Mouse (Mus musculus) lung, postnatal 4 days (tissue): ENCODE data around the gene 0610040J01Rik.
A peak's percentile ranks its signal among the peaks of the same experiment; 100 is the strongest.

Source experiments
- DNase-seq, 2 experiments: peaks; one replicate each; pipeline ENCODE4 v3.0.0; 2021

The 0610040J01Rik gene

GRCm38 (mm10) chr5:63906149-63907093 is 94.3 kb downstream of the 0610040J01Rik start:
- peak; percentile 75 to 87 for DNase-seq

GRCm38 (mm10) chr5:63907513-63907912 is 95.3 kb downstream of the 0610040J01Rik start:
- no peak for DNase-seq

GRCm38 (mm10) chr5:63910171-63910960 is 98.2 kb downstream of the 0610040J01Rik start:
- DNase-seq: no peak

- no peak for DNase-seq
These were observed 102.7 kb downstream of the 0610040J01Rik start for GRCm38 (mm10) chr5:63914896-63915295.

- no peak for DNase-seq
These were observed 104.4 kb downstream of the 0610040J01Rik start for GRCm38 (mm10) chr5:63916457-63917139.

- peak; percentile 16 to 60 for DNase-seq
These were observed 106.0 kb downstream of the 0610040J01Rik start for GRCm38 (mm10) chr5:63918201-63918600.

GRCm38 (mm10) chr5:63923305-63924025 is 111.3 kb downstream of the 0610040J01Rik start:
- DNase-seq: peak; percentile 40 to 68

GRCm38 (mm10) chr5:63925035-63925628 is 113.0 kb downstream of the 0610040J01Rik start:
- DNase-seq: no peak

GRCm38 (mm10) chr5:63930824-63931358 is 118.7 kb downstream of the 0610040J01Rik start:
- no peak for DNase-seq

GRCm38 (mm10) chr5:63932829-63933228 is 120.7 kb downstream of the 0610040J01Rik start:
- no peak for DNase-seq

GRCm38 (mm10) chr5:63935581-63935980 is 123.4 kb downstream of the 0610040J01Rik start:
- DNase-seq: no peak

GRCm38 (mm10) chr5:63936740-63937139 is 124.6 kb downstream of the 0610040J01Rik start:
- DNase-seq: peak; percentile 61 to 62

GRCm38 (mm10) chr5:63938575-63938974 is 126.4 kb downstream of the 0610040J01Rik start:
- DNase-seq: peak; percentile 44 to 51

GRCm38 (mm10) chr5:63941891-63942290 is 129.7 kb downstream of the 0610040J01Rik start:
- DNase-seq: peak; percentile 41 to 48

- no peak for DNase-seq
These were observed 131.1 kb downstream of the 0610040J01Rik start for GRCm38 (mm10) chr5:63943291-63943690.

- DNase-seq: no peak
These were observed 135.4 kb downstream of the 0610040J01Rik start for GRCm38 (mm10) chr5:63947526-63947925.

- DNase-seq: peak in 1 of 2 experiments; percentile 46
These were observed 137.0 kb downstream of the 0610040J01Rik start for GRCm38 (mm10) chr5:63949195-63949594.
